Mouse (Mus musculus) spleen, adult 2 months (tissue): ENCODE measurements around the gene Lamp1.

ENCODE experiments used
- CTCF ChIP-seq: fragments of 200-500 bp; IDR thresholded peaks from 2 replicates; pipeline ENCODE4 v1.5.1; 2011; ENCODE audit warnings: mild to moderate bottlenecking, inconsistent platforms; ENCODE audit not compliant: insufficient read depth, insufficient read length, insufficient replicate concordance; ENCODE audit errors: extremely low read depth
- POLR2A ChIP-seq: fragments of 200-500 bp; IDR thresholded peaks from 2 replicates; pipeline ENCODE4 v1.6.1; 2011; ENCODE audit warnings: low read depth, low read length, inconsistent platforms

DNA sequence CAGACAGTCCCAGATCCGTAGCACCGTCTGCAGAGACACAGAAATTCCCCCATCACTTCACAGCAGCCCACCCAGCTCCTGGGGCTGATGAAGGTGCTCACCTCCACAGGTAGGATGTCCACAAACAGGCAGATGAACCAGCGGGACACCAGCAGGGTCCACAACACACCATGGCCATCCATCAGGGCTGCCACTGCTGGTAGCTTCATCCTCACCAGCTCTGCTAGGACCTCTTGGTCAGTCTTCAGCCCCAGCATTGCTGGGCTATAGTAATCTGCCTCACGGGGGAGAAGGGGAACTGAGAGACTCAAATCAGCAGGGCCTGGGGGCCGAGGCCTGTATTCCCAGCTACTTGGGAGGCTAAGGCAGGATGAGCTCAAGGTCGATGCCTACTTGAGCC, 20.5 kb downstream of the Lamp1 start:
- TF ChIP-seq CTCF (no peak), POLR2A (no peak)
